Mouse (Mus musculus) ES-Bruce4 (cell line): ENCODE measurements at regions not wholly inside any gene's neighbourhood (a gene's known extent, or its start where the extent isn't known, plus 50 kb on each side); places are given as distances from the start of the nearest gene placed in this dataset.

Experiments used
- CTCF ChIP-seq: IDR thresholded peaks from one replicate; pipeline ENCODE4 v1.8.1; 2011; ENCODE audit warnings: low read depth, low read length
- EP300 ChIP-seq: IDR thresholded peaks from 2 replicates; pipeline ENCODE4 v1.6.1; 2011; ENCODE audit warnings: low read depth, low read length; ENCODE audit not compliant: insufficient read depth
- POLR2A ChIP-seq: IDR thresholded peaks from one replicate; pipeline ENCODE4 v1.8.1; 2011; ENCODE audit warnings: low read length; ENCODE audit not compliant: insufficient read depth

DNA sequence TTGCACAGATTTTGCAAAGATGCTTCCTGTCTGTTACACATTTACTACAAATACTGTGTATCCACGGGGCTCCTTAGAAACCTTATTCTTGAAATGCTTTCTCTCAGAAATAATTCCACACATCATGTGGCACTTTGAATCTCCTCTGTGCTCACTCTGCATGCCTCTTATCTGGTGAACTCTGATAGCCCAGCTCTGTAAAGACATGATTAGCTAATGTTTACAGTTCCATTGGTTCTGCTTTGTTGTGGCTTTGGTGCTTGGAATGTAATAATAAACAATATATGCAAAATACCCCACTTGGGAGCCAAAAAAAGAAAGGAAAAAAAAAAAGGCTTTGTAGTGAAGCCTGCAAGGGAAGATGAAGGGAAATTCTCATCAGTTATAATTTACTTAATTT, 106.7 kb upstream of the Frmd6 start:
- no peak for TF ChIP-seq POLR2A
- no peak for TF ChIP-seq CTCF
- TF ChIP-seq EP300, result no peak
